Mouse (Mus musculus) ES-E14 (cell line): Measurements from ENCODE around the gene Chst7.

Experiments used
- MAFK ChIP-seq: IDR thresholded peaks from 2 replicates; pipeline ENCODE4 v1.6.1; 2014; ENCODE audit warnings: mild to moderate bottlenecking, low read depth, low read length, inconsistent platforms; ENCODE audit not compliant: insufficient read depth
- ZC3H11A ChIP-seq: IDR thresholded peaks from 2 replicates; pipeline ENCODE4 v1.6.1; 2012; ENCODE audit warnings: low read depth, mild to moderate bottlenecking, inconsistent platforms, low read length, borderline replicate concordance
- ZNF384 ChIP-seq: IDR thresholded peaks from 2 replicates; pipeline ENCODE4 v1.6.1; 2012; ENCODE audit warnings: low read depth, low read length, inconsistent platforms

DNA sequence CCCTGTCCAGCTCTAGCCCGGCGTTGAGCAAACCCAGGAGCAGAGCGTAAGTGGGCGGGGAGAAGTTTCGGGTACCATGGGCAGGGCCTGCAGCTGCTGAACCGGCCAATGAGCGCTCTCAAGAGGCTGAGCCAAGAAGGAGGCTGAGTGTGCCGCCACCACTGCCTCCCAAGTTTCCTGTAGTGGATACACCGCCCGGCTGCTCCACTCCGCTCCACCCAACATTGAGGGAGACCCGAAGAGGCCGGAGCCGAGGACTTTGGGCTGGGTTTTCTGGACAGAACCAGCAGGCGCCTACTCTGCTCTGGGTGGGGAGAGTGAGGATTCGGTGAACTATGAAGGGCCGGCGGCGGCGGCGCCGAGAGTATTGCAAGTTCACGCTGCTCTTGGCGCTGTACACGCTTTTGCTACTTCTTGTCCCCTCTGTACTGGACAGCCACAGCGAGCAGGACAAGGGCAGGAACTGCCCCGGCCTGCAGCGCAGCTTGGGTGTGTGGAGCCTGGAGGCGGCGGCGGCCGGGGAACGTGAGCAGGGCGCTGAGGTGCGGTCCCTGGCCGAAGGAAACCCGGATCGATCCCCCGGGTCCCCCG lies at the start of gene Chst7:
- no peak for TF ChIP-seq ZC3H11A
- TF ChIP-seq ZNF384, result no peak
- TF ChIP-seq MAFK, result no peak
